ENCODE assay signal across 20 mouse cellular contexts in the genomic region with DNA sequence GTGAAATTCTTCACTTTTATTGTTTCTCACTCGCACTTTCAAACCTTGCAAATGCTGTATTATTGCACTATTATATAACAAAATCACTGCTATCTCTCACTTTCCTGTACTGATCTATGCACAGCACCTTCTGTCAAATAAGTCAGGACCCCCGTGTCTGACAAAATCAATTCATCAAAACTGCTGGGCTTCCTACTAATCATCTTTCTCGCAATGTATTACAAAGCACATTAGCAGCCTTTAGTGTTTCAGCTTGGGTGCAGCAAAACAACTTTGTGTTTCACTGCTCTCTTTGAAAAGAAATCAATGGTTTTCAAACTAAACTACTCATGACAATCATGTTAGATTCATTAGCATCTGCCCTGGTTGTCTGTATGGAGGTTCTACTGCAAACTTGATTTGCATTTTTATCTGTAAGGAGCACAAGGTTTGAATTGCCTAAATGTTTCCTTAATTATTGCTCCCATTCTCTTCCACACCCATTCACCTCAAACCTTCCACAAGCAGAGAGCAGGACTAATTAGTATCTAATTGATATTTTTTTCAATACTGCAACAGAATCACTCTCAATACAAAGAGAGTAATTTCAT.
DNase-seq lines count a peak whose midpoint lies in the region; ATAC-seq lines count a peak whose summit lies in the region.
"Had no signal": no experiment of that assay in that cellular context is flagged by ENCODE, and none has a peak within 500 bp of the region (broad histone marks: within the 10 kb centered on the region; RNA-seq: fewer than 3 reads in every experiment).

No protein-coding gene starts in this region.

- H3K9me3 ChIP-seq in forebrain, embryonic 11.5 days (ENCODE audit: control insufficient read depth, low read length), result no peaks in the 10 kb centered on the region
- H3K9me3 ChIP-seq in forebrain, embryonic 10.5 days, result no peaks in the 10 kb centered on the region
- H3K9me3 ChIP-seq in forebrain, embryonic 12.5 days, result no peaks in the 10 kb centered on the region
- H3K9me3 ChIP-seq in forebrain, embryonic 16.5 days (ENCODE audit: control insufficient read depth, low read length), result no peaks in the 10 kb centered on the region
- H3K9me3 ChIP-seq in hindbrain, embryonic 16.5 days (ENCODE audit: control insufficient read depth, low read length), result no peaks in the 10 kb centered on the region
- H3K9me3 ChIP-seq: embryonic facial prominence, embryonic 10.5 days; G1E; heart, embryonic 12.5 days; hindbrain, embryonic 15.5 days had no signal

- H3K9ac ChIP-seq in forebrain, embryonic 11.5 days (ENCODE audit: low read length), result no peak overlapping the region
- no peak overlapping the region for H3K9ac ChIP-seq in forebrain, embryonic 12.5 days
- H3K9ac ChIP-seq in forebrain, embryonic 16.5 days (replicated peaks; ENCODE audit: low read depth, low read length), result no peak overlapping the region
- H3K9ac ChIP-seq in hindbrain, embryonic 16.5 days (ENCODE audit: low read depth, low read length), result no peak overlapping the region
- H3K9ac ChIP-seq: heart, embryonic 12.5 days; hindbrain, embryonic 15.5 days had no signal

- WGBS in forebrain, embryonic 11.5 days, result 49% methylated on average over 3 of the region's 3 CpGs
- WGBS in forebrain, embryonic 10.5 days, result 67% methylated on average over 3 of the region's 3 CpGs
- WGBS in forebrain, embryonic 12.5 days, result 36% methylated on average over 3 of the region's 3 CpGs
- 23% methylated on average over 3 of the region's 3 CpGs for WGBS in forebrain, embryonic 16.5 days
- 55% methylated on average over 3 of the region's 3 CpGs for WGBS in hindbrain, embryonic 16.5 days

- no peaks in the 10 kb centered on the region for H3K27me3 ChIP-seq in forebrain, embryonic 11.5 days (ENCODE audit: control insufficient read depth, insufficient read depth, low read length)
- H3K27me3 ChIP-seq in forebrain, embryonic 10.5 days (ENCODE audit: poor library complexity, severe bottlenecking), result no peaks in the 10 kb centered on the region
- no peaks in the 10 kb centered on the region for H3K27me3 ChIP-seq in forebrain, embryonic 12.5 days
- H3K27me3 ChIP-seq in forebrain, embryonic 16.5 days (replicated peaks; ENCODE audit: control insufficient read depth, insufficient read depth, low read length), result no peaks in the 10 kb centered on the region
- no peaks in the 10 kb centered on the region for H3K27me3 ChIP-seq in hindbrain, embryonic 16.5 days (replicated peaks; ENCODE audit: control insufficient read depth, insufficient read depth, low read length)
- H3K27me3 ChIP-seq: heart, embryonic 12.5 days; hindbrain, embryonic 15.5 days had no signal

- peak; percentile 74 for ATAC-seq in forebrain, embryonic 11.5 days (replicated peaks; ENCODE audit: low FRiP score)
- ATAC-seq in forebrain, embryonic 12.5 days (ENCODE audit: low FRiP score), result peak; percentile 53; the same call in 1 of the 2 replicates
- peak; percentile 75; the same call in 1 of the 2 replicates for ATAC-seq in forebrain, embryonic 16.5 days
- no peak for ATAC-seq in hindbrain, embryonic 16.5 days
- ATAC-seq: CD4-positive, CD25-positive, alpha-beta regulatory T cell, adult 4 months; inflammation-experienced regulatory T-cells, adult 6 months; intestine, postnatal 0 days had no signal

- H3K36me3 ChIP-seq in forebrain, embryonic 11.5 days (ENCODE audit: control insufficient read depth, insufficient read depth, low read length), result no peaks in the 10 kb centered on the region
- no peaks in the 10 kb centered on the region for H3K36me3 ChIP-seq in forebrain, embryonic 10.5 days (replicated peaks)
- no peaks in the 10 kb centered on the region for H3K36me3 ChIP-seq in forebrain, embryonic 12.5 days (replicated peaks)
- H3K36me3 ChIP-seq in forebrain, embryonic 16.5 days (ENCODE audit: control insufficient read depth, insufficient read depth), result no peaks in the 10 kb centered on the region
- no peaks in the 10 kb centered on the region for H3K36me3 ChIP-seq in hindbrain, embryonic 16.5 days (ENCODE audit: control insufficient read depth, insufficient read depth, low read length)
- H3K36me3 ChIP-seq: embryonic facial prominence, embryonic 10.5 days; G1E; heart, embryonic 12.5 days; hindbrain, embryonic 15.5 days had no signal

- H3K4me1 ChIP-seq in forebrain, embryonic 11.5 days (replicated peaks; ENCODE audit: control insufficient read depth, insufficient read depth, low read length), result no peaks in the 10 kb centered on the region
- H3K4me1 ChIP-seq in forebrain, embryonic 10.5 days, result no peaks in the 10 kb centered on the region
- 0 out of 2 replicates have a peak, but pooled peaks cover 4% of the 10 kb centered on the region for H3K4me1 ChIP-seq in forebrain, embryonic 12.5 days
- H3K4me1 ChIP-seq in forebrain, embryonic 16.5 days (replicated peaks; ENCODE audit: control insufficient read depth, insufficient read depth, low read length), result no peaks in the 10 kb centered on the region; the same call in 1 of the 2 replicates
- H3K4me1 ChIP-seq in hindbrain, embryonic 16.5 days (ENCODE audit: control insufficient read depth, insufficient read depth, low read depth, low read length), result no peaks in the 10 kb centered on the region
- H3K4me1 ChIP-seq: embryonic facial prominence, embryonic 10.5 days; heart, embryonic 12.5 days; hindbrain, embryonic 15.5 days had no signal

- DNase-seq in forebrain, embryonic 11.5 days (ENCODE audit: low spot score), result no peak
- DNase-seq in forebrain, embryonic 10.5 days (ENCODE audit: extremely low spot score, low spot score), result no peak
- no peak for DNase-seq in kidney, postnatal 25 days
- DNase-seq in right cerebral cortex, adult 2 months (ENCODE audit: low spot score in 2 of 2), result no peak
- DNase-seq: adrenal gland, postnatal 10 days; B cell, adult 2 months; cerebellum, adult 18-20 months; gastrocnemius, postnatal 10 days; heart, adult 2 months; kidney, adult 8-10 months had no signal

- H3K4me2 ChIP-seq in forebrain, embryonic 11.5 days (ENCODE audit: low read depth, low read length, severe bottlenecking), result no peak overlapping the region
- H3K4me2 ChIP-seq in forebrain, embryonic 12.5 days, result no peak overlapping the region
- H3K4me2 ChIP-seq in forebrain, embryonic 16.5 days (ENCODE audit: low read length), result no peak overlapping the region
- no peak overlapping the region for H3K4me2 ChIP-seq in hindbrain, embryonic 16.5 days (ENCODE audit: low read length)
- H3K4me2 ChIP-seq: heart, embryonic 12.5 days; hindbrain, embryonic 15.5 days had no signal

- H3K27ac ChIP-seq in forebrain, embryonic 11.5 days (ENCODE audit: low read depth, low read length), result no peak overlapping the region
- H3K27ac ChIP-seq in forebrain, embryonic 10.5 days, result no peak overlapping the region
- no peak overlapping the region for H3K27ac ChIP-seq in forebrain, embryonic 12.5 days
- H3K27ac ChIP-seq in forebrain, embryonic 16.5 days (ENCODE audit: low read length), result no peak overlapping the region
- H3K27ac ChIP-seq in hindbrain, embryonic 16.5 days (ENCODE audit: low read depth, low read length), result no peak overlapping the region
- H3K27ac ChIP-seq: embryonic facial prominence, embryonic 10.5 days; heart, adult 2 months; hindbrain, embryonic 15.5 days had no signal

- no peak overlapping the region for H3K4me3 ChIP-seq in forebrain, embryonic 11.5 days (ENCODE audit: low read depth, low read length)
- H3K4me3 ChIP-seq in forebrain, embryonic 10.5 days, result no peak overlapping the region
- no peak overlapping the region for H3K4me3 ChIP-seq in forebrain, embryonic 12.5 days (replicated peaks)
- H3K4me3 ChIP-seq in forebrain, embryonic 16.5 days (replicated peaks; ENCODE audit: low read length), result no peak overlapping the region
- H3K4me3 ChIP-seq in hindbrain, embryonic 16.5 days (ENCODE audit: low read length), result no peak overlapping the region
- H3K4me3 ChIP-seq: embryonic facial prominence, embryonic 10.5 days; heart, adult 2 months; heart, embryonic 12.5 days; hindbrain, embryonic 15.5 days had no signal
